Comparison of ENCODE assay signal across 7 mouse cellular contexts in the genomic region with DNA sequence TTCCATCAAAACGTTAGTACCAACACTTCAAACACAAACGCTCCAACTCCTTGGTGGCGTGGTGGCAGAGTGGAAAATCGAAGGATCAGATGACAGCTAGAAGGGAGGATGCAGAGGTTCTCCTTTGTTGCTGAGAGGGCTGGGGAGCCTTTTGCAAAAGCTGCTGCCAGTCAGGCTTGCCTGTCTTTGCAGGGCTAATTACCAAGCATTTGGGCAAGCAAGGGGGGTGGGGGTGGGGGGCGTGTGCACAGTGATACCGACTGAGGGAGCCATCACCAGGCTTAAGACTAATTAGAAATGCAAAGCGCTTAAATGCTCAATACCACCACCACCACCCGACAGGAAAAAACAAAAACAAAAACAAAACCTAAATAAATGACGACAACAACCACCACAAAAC.
DNase-seq lines count a peak whose midpoint lies in the region; ATAC-seq and TF ChIP-seq lines count a peak whose summit lies in the region.

No protein-coding gene starts in this region.

- no peak for TF ChIP-seq POLR2A in limb, embryonic 14.5 days (IDR thresholded peaks at IDR 0.05; ENCODE audit: borderline replicate concordance, extremely low read depth, insufficient read depth, insufficient read length)

- no peak overlapping the region for H3K9ac ChIP-seq in liver, embryonic 11.5 days (ENCODE audit: low read depth, low read length)
- peak overlapping the region; percentile 67 for H3K9ac ChIP-seq in forebrain, embryonic 13.5 days
- H3K9ac ChIP-seq in limb, embryonic 14.5 days (ENCODE audit: low read depth, low read length, severe bottlenecking) = peak overlapping the region; percentile 53; the same call in 1 of the 2 replicates

- DNase-seq in liver, embryonic 11.5 days (ENCODE audit: low spot score) = no peak
- no peak for DNase-seq in liver
- DNase-seq in limb, embryonic 14.5 days (ENCODE audit: low spot score) = no peak
- peak; percentile 51 for DNase-seq in retina, postnatal 7 days (ENCODE audit: low read depth, low spot score)
- DNase-seq in layer of hippocampus, postnatal 25 days (ENCODE audit: extremely low spot score in 1 of 2, low spot score in 1 of 2) = no peak

- WGBS in liver, embryonic 11.5 days = 7% methylated on average over 9 of the region's 9 CpGs
- under 1% methylated on average over 9 of the region's 9 CpGs for WGBS in forebrain, embryonic 13.5 days
- WGBS in limb, embryonic 14.5 days = 4% methylated on average over 9 of the region's 9 CpGs

- H3K4me3 ChIP-seq in liver, embryonic 11.5 days (ENCODE audit: low read depth, low read length) = peak overlapping the region; percentile 40
- peak overlapping the region; percentile 34 for H3K4me3 ChIP-seq in forebrain, embryonic 13.5 days
- H3K4me3 ChIP-seq in limb, embryonic 14.5 days (replicated peaks; ENCODE audit: low read length) = peak overlapping the region; percentile 35

- no peaks in the 10 kb centered on the region for H3K36me3 ChIP-seq in liver, embryonic 11.5 days (ENCODE audit: control insufficient read depth, insufficient read depth, low read length)
- H3K36me3 ChIP-seq in forebrain, embryonic 13.5 days (ENCODE audit: poor library complexity, severe bottlenecking) = no peaks in the 10 kb centered on the region
- H3K36me3 ChIP-seq in limb, embryonic 14.5 days (ENCODE audit: control insufficient read depth, insufficient read depth, low read length) = no peaks in the 10 kb centered on the region

- H3K4me1 ChIP-seq in liver, embryonic 11.5 days (replicated peaks; ENCODE audit: control insufficient read depth, insufficient read depth, low read length) = peaks cover 7% of the 10 kb centered on the region; the same call in 1 of the 2 replicates
- H3K4me1 ChIP-seq in forebrain, embryonic 13.5 days = peaks cover 47% of the 10 kb centered on the region
- H3K4me1 ChIP-seq in limb, embryonic 14.5 days (ENCODE audit: control insufficient read depth, insufficient read depth, low read length) = peaks cover 27% of the 10 kb centered on the region

- H3K27me3 ChIP-seq in liver, embryonic 11.5 days (replicated peaks; ENCODE audit: control insufficient read depth, insufficient read depth, low read length) = no peaks in the 10 kb centered on the region
- H3K27me3 ChIP-seq in forebrain, embryonic 13.5 days = no peaks in the 10 kb centered on the region
- H3K27me3 ChIP-seq in limb, embryonic 14.5 days (ENCODE audit: control insufficient read depth, insufficient read depth, low read length) = no peaks in the 10 kb centered on the region

- no peak for ATAC-seq in liver, embryonic 11.5 days (replicated peaks; ENCODE audit: low FRiP score)
- ATAC-seq in forebrain, embryonic 13.5 days = peak; percentile 81
- no peak for ATAC-seq in limb, embryonic 14.5 days (ENCODE audit: low FRiP score, low read depth)
- no peak for ATAC-seq in erythroblast, adult 5-6 weeks (replicated peaks; ENCODE audit: low FRiP score, poor library complexity, severe bottlenecking)

- no peak overlapping the region for H3K27ac ChIP-seq in liver, embryonic 11.5 days (ENCODE audit: low read depth, low read length)
- H3K27ac ChIP-seq in forebrain, embryonic 13.5 days = peak overlapping the region; percentile 99
- peak overlapping the region; percentile 5; the same call in 1 of the 2 replicates for H3K27ac ChIP-seq in limb, embryonic 14.5 days (replicated peaks; ENCODE audit: low read depth, low read length)

- peak overlapping the region; percentile 69 for H3K4me2 ChIP-seq in liver, embryonic 11.5 days
- peak overlapping the region; percentile 60 for H3K4me2 ChIP-seq in forebrain, embryonic 13.5 days
- peak overlapping the region; percentile 71 for H3K4me2 ChIP-seq in limb, embryonic 14.5 days (replicated peaks; ENCODE audit: low read depth, low read length, severe bottlenecking)

- no peaks in the 10 kb centered on the region for H3K9me3 ChIP-seq in liver, embryonic 11.5 days (ENCODE audit: control insufficient read depth, low read length)
- no peaks in the 10 kb centered on the region; the same call in 1 of the 2 replicates for H3K9me3 ChIP-seq in forebrain, embryonic 13.5 days (replicated peaks)
- no peaks in the 10 kb centered on the region for H3K9me3 ChIP-seq in limb, embryonic 14.5 days (ENCODE audit: control insufficient read depth, low read length)
